ENCODE assay signal across 8 mouse cellular contexts in genomic region chr6:114883261-114883740, GRCm38 (mm10).
DNase-seq lines count a peak whose midpoint lies in the region; ATAC-seq and TF ChIP-seq lines count a peak whose summit lies in the region.

No protein-coding gene starts in this region.

- H3K9me3 ChIP-seq in ES-E14 (ENCODE audit: control insufficient read depth, insufficient read depth, low read depth, low read length): no peaks in the 10 kb centered on the region
- no peaks in the 10 kb centered on the region for H3K9me3 ChIP-seq in forebrain, postnatal 0 days (ENCODE audit: low read length)
- no peaks in the 10 kb centered on the region for H3K9me3 ChIP-seq in hindbrain, embryonic 10.5 days
- no peaks in the 10 kb centered on the region for H3K9me3 ChIP-seq in liver, postnatal 0 days (ENCODE audit: low read length)
- H3K9me3 ChIP-seq in neural tube, embryonic 13.5 days: no peaks in the 10 kb centered on the region

- H3K36me3 ChIP-seq in ES-E14 (ENCODE audit: control insufficient read depth, insufficient read depth, low read length, poor library complexity, severe bottlenecking): no peaks in the 10 kb centered on the region
- H3K36me3 ChIP-seq in forebrain, postnatal 0 days (ENCODE audit: insufficient read depth): peaks cover 4% of the 10 kb centered on the region; the same call in 1 of the 2 replicates
- H3K36me3 ChIP-seq in hindbrain, embryonic 10.5 days: peaks cover 51% of the 10 kb centered on the region
- H3K36me3 ChIP-seq in liver, postnatal 0 days (replicated peaks; ENCODE audit: insufficient read depth, low read length): peaks cover 9% of the 10 kb centered on the region
- peaks cover 7% of the 10 kb centered on the region; the same call in 1 of the 2 replicates for H3K36me3 ChIP-seq in neural tube, embryonic 13.5 days

- no peak overlapping the region for H3K4me3 ChIP-seq in ES-E14 (ENCODE audit: insufficient read depth in 1 of 2, low read depth in 1 of 2, low read length in 2 of 2, poor library complexity in 1 of 2, severe bottlenecking in 1 of 2)
- H3K4me3 ChIP-seq in forebrain, postnatal 0 days (ENCODE audit: low read depth, low read length): no peak overlapping the region
- peak overlapping the region; percentile 31 for H3K4me3 ChIP-seq in hindbrain, embryonic 10.5 days
- H3K4me3 ChIP-seq in layer of hippocampus, adult 2 months: no peak overlapping the region; the same call in 1 of the 2 replicates
- H3K4me3 ChIP-seq in liver, postnatal 0 days (ENCODE audit: low read depth, low read length): no peak overlapping the region
- H3K4me3 ChIP-seq in neural tube, embryonic 13.5 days: no peak overlapping the region

- TF ChIP-seq CTCF in forebrain, postnatal 0 days (IDR thresholded peaks at IDR 0.05; ENCODE audit: low read depth): no peak
- no peak for TF ChIP-seq CTCF in layer of hippocampus, adult 2 months (conservative IDR thresholded peaks at IDR 0.05)
- TF ChIP-seq CTCF in liver, postnatal 0 days (IDR thresholded peaks at IDR 0.05; ENCODE audit: low read depth): no peak

- H3K4me1 ChIP-seq in ES-E14 (ENCODE audit: control insufficient read depth in 2 of 2, insufficient read depth in 2 of 2, low read length in 2 of 2, poor library complexity in 1 of 2): peaks cover 0 to 12% of the 10 kb centered on the region in 2 experiments; a peak in 3 of 4 replicates
- peaks cover 27% of the 10 kb centered on the region for H3K4me1 ChIP-seq in forebrain, postnatal 0 days (ENCODE audit: insufficient read depth)
- H3K4me1 ChIP-seq in hindbrain, embryonic 10.5 days (replicated peaks): peaks cover 97% of the 10 kb centered on the region
- peaks cover 59% of the 10 kb centered on the region for H3K4me1 ChIP-seq in liver, postnatal 0 days (ENCODE audit: insufficient read depth)
- peaks cover 98% of the 10 kb centered on the region for H3K4me1 ChIP-seq in neural tube, embryonic 13.5 days (replicated peaks)

- H3K4me2 ChIP-seq in forebrain, postnatal 0 days (ENCODE audit: low read depth): no peak overlapping the region
- H3K4me2 ChIP-seq in liver, postnatal 0 days (ENCODE audit: low read depth, low read length): peak overlapping the region; percentile 10; the same call in 1 of the 2 replicates
- peak overlapping the region; percentile 19 for H3K4me2 ChIP-seq in neural tube, embryonic 13.5 days

- in situ Hi-C loops in ES-E14 (cut with MboI; ENCODE audit: low sequenced_read_pairs in 2 of 2, unreplicated experiment in 2 of 2): no loop called here

- no peaks in the 10 kb centered on the region for H3K27me3 ChIP-seq in forebrain, postnatal 0 days (ENCODE audit: insufficient read depth, low read length)
- H3K27me3 ChIP-seq in hindbrain, embryonic 10.5 days (ENCODE audit: insufficient read depth, poor library complexity, severe bottlenecking): no peaks in the 10 kb centered on the region
- H3K27me3 ChIP-seq in liver, postnatal 0 days (ENCODE audit: insufficient read depth, low read length): no peaks in the 10 kb centered on the region
- no peaks in the 10 kb centered on the region for H3K27me3 ChIP-seq in neural tube, embryonic 13.5 days

- no peak overlapping the region for H3K27ac ChIP-seq in ES-E14 (ENCODE audit: insufficient read depth, low read depth, low read length, poor library complexity, severe bottlenecking)
- H3K27ac ChIP-seq in forebrain, postnatal 0 days (ENCODE audit: low read depth, low read length): peak overlapping the region; percentile 91
- peak overlapping the region; percentile 94 for H3K27ac ChIP-seq in hindbrain, embryonic 10.5 days
- H3K27ac ChIP-seq in layer of hippocampus, adult 2 months: peak overlapping the region; percentile 92
- peak overlapping the region; percentile 69 for H3K27ac ChIP-seq in liver, postnatal 0 days (ENCODE audit: low read depth)
- H3K27ac ChIP-seq in neural tube, embryonic 13.5 days (replicated peaks): peak overlapping the region; percentile 95

- no peak for TF ChIP-seq EP300 in liver, postnatal 0 days (IDR thresholded peaks at IDR 0.05; ENCODE audit: low read depth)

- H3K9ac ChIP-seq in ES-E14 (ENCODE audit: insufficient read depth, low read depth, low read length, poor library complexity, severe bottlenecking): no peak overlapping the region
- H3K9ac ChIP-seq in forebrain, postnatal 0 days: peak overlapping the region; percentile 36
- no peak overlapping the region for H3K9ac ChIP-seq in liver, postnatal 0 days (replicated peaks)
- peak overlapping the region; percentile 52 for H3K9ac ChIP-seq in neural tube, embryonic 13.5 days

- no peak for DNase-seq in ES-E14 (ENCODE audit: low read depth, low spot score)
- DNase-seq in adrenal gland, postnatal 36 days: peak; percentile 75 to 81
- DNase-seq in forebrain, postnatal 0 days: peak; percentile 88
- peak; percentile 91 for DNase-seq in hindbrain, embryonic 10.5 days (ENCODE audit: low spot score)
- DNase-seq in layer of hippocampus, adult 2 months (ENCODE audit: low spot score in 2 of 2): peak; percentile 49 to 85
- DNase-seq in liver, postnatal 0 days: peak; percentile 31
- DNase-seq in c-Kit-positive CD71-positive TER-119-positive erythroid progenitor cells, embryonic 14.5 days (ENCODE audit: low spot score): no peak

- peak; percentile 95 for ATAC-seq in forebrain, postnatal 0 days
- ATAC-seq in liver, postnatal 0 days: peak; percentile 35
- peak; percentile 92 for ATAC-seq in neural tube, embryonic 13.5 days (ENCODE audit: low read depth)

- 3% methylated on average over 9 of the region's 9 CpGs for WGBS in forebrain, postnatal 0 days
- WGBS in hindbrain, embryonic 10.5 days: under 1% methylated on average over 9 of the region's 9 CpGs
- 23% methylated on average over 9 of the region's 9 CpGs for WGBS in liver, postnatal 0 days (ENCODE audit: insufficient replicate concordance)
- 2% methylated on average over 9 of the region's 9 CpGs for WGBS in neural tube, embryonic 13.5 days

TF ChIP-seq in ES-E14, 5 proteins besides CTCF, POLR2A, EP300 and RAD21:
- TF ChIP-seq ZNF384 (IDR thresholded peaks at IDR 0.05; ENCODE audit: low read depth, low read length) (no peak), MAFK (IDR thresholded peaks at IDR 0.05; ENCODE audit: insufficient read depth, low read depth, low read length) (peak; percentile 87)

Comparison
In these comparisons a context has a peak if more than half of its experiments do, and no peak if none do; other contexts are left out.
1. DNase-seq: peak in adrenal gland, postnatal 36 days (2 of 2), forebrain, postnatal 0 days (single experiment), hindbrain, embryonic 10.5 days (single experiment), layer of hippocampus, adult 2 months (2 of 2) and liver, postnatal 0 days (single experiment); none in ES-E14 (single experiment) and c-Kit-positive CD71-positive TER-119-positive erythroid progenitor cells, embryonic 14.5 days (single experiment).
2. H3K9ac ChIP-seq: peak in forebrain, postnatal 0 days (single experiment) and neural tube, embryonic 13.5 days (single experiment); none in ES-E14 (single experiment) and liver, postnatal 0 days (single experiment).
3. ATAC-seq: peak in every context shown above with its lines; median percentile 95 in forebrain, postnatal 0 days; 92 in neural tube, embryonic 13.5 days; 35 in liver, postnatal 0 days.